Mouse (Mus musculus): ENCODE data around the gene Gabbr2.

Gene Gabbr2

DNA sequence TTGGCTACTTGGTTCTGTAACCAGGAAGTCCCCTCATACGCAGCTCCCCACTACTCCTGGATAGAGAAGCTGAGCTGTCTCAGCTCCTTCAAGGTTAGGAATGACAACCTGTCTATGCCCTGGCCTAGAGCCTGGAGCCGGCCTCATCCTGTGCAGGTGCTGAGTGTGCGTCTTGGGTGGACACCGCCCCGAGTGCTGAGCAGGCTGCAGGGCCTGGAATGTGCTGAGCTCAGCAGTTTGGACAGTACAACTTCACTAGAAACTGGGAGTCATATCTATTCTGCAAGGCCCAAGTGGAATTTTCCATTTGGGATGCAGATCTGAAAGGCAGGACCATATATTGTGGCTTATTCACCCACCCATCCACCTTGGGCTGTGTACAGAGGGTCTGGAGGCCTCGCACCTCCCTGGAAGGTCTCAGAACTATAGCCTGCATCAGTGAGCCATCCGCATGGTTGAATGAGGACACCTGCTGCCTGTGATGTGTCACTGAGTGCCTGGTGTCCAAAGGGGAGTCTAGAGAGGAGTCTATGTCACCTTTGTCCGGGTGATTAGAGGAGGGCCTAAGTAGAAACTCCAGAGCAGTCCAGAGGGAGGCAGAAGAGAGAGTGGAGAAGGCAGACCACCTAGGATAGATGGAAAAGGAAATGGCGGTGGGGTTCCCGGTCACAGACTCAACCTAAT is 165.7 kb downstream of the Gabbr2 start:
- DNase-seq (ENCODE audit: low read depth, low spot score) = no peak

DNA sequence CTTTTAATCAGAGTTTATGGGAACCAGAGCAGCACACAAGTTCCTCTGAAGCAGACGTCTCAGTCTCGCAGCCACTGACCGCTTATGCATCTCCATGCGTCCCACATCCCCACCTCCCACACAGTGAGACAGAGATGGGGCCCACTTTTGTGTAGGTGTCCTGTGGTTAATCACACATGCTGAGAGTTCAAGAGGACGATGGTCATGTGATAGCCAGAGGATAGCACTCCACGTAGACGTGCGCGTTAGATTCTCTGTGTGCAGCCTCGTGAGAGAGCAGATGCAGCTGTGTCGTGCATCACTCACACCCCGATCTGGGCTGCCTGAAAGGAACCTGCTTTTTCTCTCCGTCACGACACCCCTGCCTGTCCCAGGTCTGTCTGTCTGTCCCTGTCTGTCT is 167.9 kb downstream of the Gabbr2 start:
- DNase-seq (ENCODE audit: low read depth, low spot score) = no peak

DNA sequence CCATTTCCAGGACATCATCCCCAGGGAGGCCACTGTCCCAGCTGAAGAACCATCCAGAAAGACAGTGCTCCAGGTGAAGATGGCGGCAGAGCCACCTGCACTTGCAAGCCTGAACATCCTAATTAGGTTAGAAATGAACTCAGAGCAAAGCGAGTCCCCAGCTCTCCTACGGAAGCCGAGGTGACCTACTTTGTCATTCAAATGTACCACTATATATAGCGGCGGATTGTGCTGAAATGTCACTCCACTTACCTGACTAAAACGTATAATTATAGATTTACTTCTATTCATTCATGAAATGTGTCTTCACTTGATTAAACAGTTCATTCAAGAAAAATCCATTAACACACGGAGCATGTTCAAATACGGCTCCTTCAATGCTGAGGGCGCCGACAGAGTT is 170.0 kb downstream of the Gabbr2 start:
- DNase-seq (ENCODE audit: low read depth, low spot score) = no peak

DNA sequence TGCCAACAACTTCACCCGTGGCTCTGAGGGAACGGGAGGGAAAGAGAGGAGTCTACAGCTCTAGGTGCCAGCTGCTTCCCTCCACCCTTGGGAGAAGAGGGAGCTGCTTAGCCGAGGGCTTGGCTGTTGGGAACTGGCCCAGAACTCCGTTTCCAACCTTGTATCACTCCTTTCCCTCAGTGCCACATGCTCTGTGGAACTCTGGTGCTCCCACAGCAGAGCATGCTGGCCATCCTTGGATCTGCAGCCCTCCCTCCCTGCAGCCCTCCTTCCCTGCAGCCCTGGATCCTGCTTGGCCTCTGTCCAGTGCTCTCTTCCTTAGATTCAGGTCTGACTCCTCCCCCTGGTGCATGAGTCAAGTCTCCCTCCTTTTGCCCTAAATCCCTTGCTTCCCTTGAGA is 176.7 kb downstream of the Gabbr2 start:
- DNase-seq (ENCODE audit: low read depth, low spot score) = no peak

DNA sequence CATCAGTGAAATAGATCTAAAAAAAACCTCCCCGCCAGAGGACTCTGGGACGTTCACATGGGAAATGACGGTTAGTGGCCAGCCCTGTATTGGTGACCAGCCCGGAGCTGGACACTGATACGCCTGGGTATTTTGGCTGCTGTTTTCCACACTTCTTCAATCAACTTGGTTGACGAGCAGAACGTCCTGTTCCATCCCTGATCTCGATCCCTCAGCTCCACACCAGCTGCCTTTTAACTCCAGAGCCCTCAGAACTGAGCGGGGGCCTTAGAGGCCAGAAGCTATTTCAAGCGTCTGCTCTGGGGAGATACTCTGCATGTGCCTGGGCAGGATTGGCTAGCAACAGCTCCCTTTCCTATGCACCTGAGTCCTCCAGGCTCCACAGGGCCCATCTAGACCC is 177.4 kb downstream of the Gabbr2 start:
- DNase-seq (ENCODE audit: low read depth, low spot score) = no peak

DNA sequence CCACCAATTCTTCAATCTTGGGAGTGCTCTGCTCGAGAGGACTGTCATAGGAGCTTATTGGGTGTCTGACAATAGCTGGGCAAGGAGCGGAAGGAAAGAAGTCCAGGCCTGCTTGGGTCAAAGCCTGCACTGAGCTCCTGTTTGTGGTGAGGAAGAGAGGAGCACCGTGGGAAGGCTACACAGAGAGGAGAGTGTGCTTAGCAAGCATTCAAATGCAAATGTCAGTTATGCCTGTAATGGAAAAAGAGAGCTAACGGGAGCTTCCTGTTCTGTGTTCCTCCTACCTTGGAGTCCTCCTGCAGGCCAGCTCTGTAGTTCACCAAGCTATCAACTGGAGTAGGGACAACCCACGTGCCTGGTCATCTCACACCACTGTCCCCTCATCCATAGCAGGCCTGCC is 180.5 kb downstream of the Gabbr2 start:
- DNase-seq (ENCODE audit: low read depth, low spot score) = no peak

DNA sequence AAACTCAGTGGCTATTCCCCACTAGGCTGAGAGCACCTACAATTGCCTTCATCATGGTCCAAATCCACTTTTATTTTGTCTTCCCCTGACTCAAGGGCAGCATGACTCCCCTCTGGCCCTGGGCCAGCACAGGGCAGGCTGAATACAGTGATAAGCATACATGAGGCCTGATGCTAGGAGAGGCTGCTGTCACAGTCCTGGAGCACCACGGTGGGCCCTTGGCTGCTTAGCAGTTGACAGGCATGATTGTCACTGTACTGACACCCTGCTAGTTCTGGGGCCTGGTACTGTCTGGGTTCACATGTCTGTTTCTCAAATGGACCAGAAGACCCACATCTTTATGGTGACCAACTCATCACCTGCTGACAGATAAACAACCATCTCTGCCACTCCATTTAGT is 184.8 kb downstream of the Gabbr2 start:
- DNase-seq (ENCODE audit: low read depth, low spot score) = no peak

DNA sequence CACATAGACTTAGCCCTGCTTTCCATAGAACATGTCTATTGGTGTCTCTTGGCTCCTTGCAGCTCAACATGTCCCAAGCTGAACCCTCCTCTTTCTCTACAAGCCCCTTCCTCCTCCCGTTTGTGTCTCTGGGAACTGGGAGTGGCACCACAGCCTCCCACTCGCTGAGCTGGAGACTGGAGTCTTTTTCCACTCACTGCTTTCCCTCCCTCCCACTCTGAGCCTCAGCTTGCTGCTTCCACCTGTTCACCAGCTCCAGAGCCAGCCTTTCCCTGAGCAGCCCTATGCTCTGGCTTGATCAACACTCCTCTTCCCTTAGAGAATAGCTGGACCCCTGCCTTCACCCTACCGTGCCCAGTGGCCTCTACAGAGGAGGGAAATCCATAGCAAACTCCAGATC is 185.8 kb downstream of the Gabbr2 start:
- no peak for DNase-seq (ENCODE audit: low read depth, low spot score)

DNA sequence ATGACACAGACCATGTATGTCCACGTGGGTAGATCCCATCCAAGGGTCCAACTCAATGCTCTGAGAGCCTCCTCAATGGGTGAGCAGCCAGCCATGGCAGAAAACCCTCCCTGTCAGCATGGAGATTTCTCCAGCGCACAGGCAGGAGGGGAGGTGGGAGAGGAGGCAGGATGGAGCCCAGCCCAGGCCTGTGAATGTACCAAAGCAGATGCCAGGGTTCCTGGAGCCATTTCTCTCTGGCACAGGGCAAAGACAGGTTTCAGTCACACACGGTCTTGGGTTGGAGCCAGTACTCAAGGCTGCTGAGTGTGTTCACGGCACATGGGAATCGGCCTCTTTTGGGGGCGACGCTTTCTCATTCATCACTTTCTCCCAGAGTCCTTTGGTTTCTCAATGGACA is 189.3 kb downstream of the Gabbr2 start:
- DNase-seq (ENCODE audit: low read depth, low spot score) = no peak

DNA sequence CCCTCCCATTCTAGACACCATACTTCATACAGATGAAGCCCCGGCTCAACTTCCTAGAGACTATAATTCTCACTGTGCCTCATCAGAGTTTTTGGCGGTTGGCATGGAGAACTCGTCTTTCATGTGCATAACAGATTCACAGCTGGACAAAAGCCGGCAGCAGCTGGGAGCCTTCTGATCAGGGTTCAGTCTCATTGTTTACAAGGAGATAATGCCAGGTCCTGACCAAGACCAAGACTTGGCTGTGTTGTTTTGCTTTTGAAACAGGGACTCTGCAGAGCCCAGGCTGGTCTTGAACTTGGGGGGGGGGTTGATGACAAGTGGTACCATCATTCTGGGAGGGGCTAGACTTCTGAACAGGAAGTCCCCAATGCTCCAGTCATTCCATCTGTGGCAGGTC is 191.8 kb downstream of the Gabbr2 start:
- DNase-seq (ENCODE audit: low read depth, low spot score) = no peak

DNA sequence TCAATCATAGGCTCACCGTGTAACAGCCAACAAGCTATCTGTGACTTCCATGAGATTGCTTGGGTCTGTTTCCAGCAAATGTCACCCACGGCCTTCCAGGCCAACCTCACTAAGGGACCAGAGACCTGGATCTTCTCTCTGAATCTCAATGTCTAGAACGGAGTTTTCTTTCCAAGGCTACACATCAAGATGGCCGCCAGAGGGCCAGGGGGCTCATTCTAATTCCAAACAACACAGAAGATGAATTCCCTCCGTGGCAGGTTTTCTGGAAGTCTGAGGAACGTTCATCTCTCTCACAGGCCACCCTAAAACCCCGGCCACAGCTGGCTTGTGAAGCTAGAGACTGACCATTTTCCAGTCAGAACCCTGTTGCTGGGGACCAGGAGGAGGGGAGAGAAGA is 196.0 kb downstream of the Gabbr2 start:
- no peak for DNase-seq (ENCODE audit: low read depth, low spot score)

DNA sequence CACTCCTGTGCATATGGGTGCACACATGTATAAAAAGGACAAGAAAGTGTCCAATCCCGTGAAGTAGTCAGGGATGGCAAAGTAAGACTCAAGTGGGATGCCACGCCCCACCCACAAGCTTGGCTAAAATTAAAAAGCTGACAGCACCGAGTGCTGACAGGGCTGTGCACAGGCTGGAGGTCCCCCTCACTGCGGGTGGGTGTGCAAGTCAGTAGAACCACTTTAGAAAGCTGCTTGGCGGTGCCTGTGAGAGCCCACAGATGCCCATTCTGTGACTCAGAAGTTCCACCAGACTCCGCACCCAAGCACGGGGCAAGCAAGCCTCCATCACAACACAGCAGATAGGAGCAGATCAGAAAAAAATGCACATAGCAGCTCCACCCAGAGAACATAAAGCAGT is 197.1 kb downstream of the Gabbr2 start:
- no peak for DNase-seq (ENCODE audit: low read depth, low spot score)

DNA sequence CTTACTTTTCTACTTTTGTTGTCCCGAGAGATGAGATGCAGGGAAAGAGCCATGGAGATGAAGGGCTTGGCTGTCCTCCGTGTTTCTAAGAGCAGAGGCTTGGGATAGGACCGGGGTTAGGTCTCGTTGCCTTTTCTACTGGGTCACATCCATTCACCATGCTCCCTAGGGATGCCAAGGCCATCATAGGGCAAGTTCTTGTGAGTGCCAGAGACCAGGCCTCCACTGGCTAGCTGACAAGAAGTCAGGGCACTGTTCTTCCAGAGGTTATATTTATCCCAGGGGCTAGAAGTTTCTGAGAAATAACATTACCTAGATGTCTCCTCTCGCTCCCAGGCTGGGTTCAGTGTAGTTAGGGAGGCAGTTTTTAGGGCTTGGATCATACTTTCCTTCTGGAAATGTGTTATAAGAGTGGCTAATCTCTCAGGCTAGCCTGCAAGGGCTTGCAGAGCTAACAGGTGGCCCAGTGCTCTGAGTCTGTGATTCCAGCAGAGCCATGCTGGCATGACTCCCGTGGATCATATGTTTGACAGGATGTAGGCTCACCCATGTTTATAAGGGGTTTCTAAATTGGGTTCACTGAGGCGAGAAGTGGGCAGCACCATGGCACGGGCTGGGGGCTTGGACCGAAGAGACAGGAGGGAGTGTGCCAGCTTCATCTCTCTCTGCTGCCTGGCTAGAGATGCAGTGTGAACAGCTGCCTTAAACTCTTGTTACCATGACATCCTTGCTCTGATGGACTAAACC is 199.2 kb downstream of the Gabbr2 start:
- DNase-seq (ENCODE audit: low read depth, low spot score) = no peak

DNA sequence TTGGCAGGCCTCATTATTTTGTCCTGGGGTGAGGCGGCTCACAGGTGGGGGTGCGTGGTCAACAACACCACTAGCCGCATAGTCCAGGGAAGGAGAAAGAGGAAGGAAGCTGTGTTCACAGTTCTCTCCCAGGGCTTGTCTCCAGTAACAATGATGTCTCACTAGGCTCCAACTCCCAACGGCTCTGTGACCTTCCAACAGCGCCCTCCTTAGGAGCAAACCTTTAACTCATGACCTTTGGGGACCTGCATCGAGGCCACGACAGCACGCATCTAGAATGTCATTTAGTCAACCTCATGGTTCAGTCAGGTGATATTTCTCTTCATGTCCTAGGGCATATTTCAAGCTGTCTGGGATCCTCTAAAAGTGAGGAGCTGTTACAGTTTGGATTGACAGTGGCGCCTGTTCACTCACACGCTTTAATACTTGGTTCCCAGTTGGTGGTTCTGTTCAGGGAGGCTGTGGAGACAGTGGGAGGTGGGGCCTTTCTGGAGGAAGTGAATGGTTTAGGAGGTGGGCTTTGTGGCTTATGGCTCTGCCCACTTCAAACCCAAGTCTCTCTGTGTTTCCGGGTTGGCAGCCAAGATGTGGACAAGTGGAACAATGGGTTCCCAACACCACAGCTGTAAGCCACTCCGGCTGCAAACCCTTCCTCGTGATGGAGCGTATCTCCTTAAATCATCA is 200.3 kb downstream of the Gabbr2 start:
- DNase-seq (ENCODE audit: low read depth, low spot score) = no peak

DNA sequence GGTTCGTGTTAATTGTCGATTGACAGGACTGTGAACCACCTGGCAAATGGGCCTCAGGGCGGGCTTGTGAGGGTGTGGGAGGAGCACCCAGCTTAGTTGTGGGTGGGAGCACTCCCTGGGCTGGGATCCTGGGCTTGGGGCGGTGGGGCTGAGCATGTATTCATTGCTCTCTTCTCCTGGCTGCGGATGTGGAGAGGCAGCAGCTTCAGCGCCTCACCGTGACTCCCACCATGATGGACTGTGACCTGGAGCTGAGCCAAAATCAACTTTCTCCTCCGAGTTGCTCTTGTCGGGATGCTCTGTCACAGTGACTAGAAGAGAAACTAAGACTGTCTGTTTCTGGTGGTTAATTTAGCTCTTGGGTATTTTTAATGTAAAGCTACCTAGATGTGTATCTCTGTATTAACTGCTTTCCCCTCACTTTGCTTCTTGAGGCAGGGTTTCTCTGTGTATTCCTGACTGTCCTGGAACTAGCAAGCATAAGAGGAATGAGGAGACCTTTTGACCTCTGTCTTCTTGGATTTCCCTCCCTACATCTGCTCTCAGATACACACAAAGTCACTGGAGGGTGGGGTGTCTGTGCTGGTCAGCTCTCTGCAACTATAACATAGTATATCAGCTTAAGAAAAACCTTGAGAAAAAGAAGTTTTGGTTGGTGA is 200.9 kb downstream of the Gabbr2 start:
- no peak for DNase-seq (ENCODE audit: low read depth, low spot score)

DNA sequence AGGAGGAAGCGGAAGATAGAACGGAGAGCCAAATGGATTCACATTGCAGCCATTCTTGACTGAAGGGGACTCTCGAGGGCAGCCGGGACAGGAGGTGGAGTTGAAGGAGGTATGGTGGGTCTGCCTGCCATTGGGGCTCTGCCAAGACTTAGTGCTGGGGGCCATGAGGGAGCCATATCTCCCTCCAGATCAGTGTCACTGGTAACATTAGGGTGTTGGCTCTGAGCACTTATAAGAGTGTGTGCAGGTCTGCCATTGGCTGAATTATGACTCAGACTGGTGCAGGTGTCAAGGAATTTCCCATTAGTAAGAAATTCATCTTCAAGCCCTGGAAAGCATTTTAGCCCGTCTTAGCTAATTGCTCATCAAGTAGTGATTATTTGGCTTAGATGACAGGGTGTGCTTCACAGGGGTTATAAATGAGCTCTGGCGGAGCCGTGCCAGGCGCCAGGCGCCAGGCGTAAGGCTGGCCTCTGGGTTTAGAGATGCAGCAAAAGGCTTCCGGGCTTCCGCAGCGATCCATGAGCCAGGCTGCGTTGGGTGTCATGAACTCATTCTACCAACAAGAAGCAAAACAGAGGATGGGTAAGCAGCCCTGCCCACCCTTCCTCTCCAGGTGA is 207.1 kb downstream of the Gabbr2 start:
- DNase-seq (ENCODE audit: low read depth, low spot score) = no peak

DNA sequence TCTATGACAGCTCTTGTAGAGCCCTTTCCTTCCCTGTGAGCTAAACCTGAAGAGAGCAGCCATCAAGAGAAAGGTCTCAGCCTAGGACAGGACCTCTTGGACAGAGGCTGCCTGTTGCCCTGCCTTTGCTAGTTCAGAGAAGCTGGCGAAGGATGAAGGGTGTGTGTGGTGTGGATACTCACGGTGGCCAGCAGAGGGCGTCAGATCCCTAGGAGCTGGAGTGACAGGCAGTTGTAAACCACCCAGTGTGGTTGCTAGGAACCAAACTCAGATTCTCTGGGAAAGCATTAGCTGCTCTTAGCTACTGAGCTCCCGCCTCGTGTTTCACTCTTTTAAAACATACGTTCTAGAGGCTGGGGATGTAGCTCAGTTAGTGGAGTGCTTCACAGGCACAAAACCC is 210.6 kb downstream of the Gabbr2 start:
- no peak for DNase-seq (ENCODE audit: low read depth, low spot score)

DNA sequence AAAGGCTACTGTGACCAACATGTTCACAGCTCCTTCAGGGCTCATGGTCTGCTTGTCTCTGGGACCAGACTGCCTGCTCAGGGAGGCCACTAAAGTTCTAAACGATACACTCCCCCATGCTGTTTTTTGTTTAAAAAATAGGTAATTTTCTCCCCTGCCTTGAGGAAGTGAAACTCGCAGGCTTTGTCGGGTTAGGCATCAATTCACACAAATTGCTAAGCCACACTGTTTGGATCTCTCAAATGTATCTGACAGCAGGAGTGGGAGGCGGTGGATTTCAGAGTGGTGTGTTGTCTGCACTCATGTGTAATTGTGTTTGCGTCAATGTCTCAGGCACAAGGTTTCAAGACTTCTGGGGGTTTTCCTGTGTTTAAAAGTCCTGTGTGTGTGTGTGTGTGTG is 215.7 kb downstream of the Gabbr2 start:
- no peak for DNase-seq (ENCODE audit: low read depth, low spot score)

DNA sequence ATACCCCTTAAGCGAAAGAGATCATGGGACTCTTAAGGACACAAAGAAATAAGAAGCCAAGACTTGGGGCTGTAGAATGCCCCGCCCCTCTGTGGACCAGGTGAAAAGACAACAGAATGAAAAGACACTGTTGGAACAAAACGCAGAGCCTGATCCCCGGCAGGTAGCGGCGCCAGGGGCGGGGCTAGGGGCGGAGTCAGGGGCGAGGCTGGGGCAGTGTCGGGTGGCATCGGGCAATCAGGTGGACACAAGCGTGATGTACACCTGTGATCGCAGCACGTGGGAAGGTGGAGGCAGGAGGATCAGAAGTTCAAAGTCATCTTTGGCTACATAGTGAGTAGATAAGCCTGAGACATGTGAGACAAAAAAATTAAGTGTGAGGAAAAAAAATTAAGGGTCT is 217.0 kb downstream of the Gabbr2 start:
- DNase-seq (ENCODE audit: low read depth, low spot score) = no peak

DNA sequence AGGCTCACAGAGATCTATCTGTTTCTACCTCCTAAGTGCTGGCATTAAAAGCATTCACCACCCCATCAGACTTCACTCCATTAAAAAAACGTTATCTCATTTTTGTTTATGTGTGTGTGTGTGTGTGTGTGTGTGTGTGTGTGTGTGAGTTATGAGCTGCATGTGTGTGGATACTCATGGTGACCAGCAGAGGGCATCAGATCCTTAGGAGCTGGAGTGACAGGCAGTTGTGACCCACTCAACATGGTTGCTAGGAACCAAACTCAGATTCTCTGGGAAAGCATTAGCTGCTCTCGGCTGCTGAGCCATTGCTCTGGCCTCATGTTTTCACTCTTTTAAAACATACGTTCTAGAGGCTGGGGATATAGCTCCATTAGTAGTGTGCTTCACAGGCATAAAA is 218.4 kb downstream of the Gabbr2 start:
- no peak for DNase-seq (ENCODE audit: low read depth, low spot score)

DNA sequence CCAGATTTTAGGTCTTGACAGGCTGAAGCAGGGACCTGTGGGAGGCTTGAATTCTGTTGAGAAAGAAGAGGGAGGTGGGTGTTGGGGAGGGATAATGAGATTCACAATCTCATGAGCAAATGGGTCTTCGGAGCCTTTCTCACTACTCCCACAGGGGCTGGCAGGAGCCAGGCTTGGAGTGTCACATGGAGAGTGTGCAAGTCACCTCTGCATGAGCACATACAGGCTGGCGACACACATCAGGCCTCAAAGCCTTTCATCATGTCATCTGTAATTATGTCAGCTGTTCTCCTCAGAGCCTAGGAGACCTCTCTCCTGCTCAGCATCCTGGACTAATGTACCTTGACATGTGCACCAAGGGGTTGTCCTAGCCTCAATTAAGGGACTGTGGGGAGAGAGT is 219.1 kb downstream of the Gabbr2 start:
- no peak for DNase-seq (ENCODE audit: low read depth, low spot score)

DNA sequence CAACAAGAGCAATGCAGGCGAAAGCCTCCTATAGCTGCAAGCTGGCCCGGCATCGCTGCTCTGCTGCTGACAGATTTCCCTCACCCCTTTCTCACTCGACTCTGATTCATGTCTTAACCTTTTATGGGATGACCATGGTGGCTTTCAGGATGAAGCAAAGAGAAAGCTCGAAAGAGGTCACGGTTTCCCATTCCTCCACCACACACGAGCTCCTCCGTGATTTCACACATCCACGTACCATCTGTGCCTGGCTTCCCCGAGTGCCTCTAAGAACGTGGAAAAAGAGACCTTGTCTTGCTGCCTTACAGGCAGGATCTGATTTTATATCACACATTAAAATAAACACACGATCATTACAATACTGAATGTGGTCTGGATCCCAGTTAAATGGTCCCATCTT is 220.6 kb downstream of the Gabbr2 start:
- DNase-seq (ENCODE audit: low read depth, low spot score) = no peak

All from retina, postnatal 7 days (tissue).